Comparison of ENCODE assay signal across 29 mouse cellular contexts in the genomic region with DNA sequence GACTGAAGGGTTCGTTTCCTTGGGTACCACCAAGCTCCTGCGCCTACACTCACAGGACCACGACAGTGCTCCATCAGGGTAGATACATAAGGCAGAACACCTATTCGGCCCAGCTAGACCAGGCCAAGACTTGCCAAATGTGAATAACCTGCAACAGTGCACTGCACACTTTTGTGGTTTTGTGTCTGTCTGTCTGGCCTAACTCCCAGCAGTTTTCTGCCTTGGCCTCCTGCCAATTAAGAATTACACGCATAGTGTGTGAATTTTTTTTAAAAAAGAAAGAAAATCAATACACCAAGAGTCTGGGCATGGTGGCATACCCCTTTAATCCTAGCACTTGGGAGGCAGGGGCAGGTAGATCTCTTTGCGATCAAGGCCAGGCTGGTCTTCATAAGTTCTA. TPM values are rescaled to one million over a fixed set of nuclear protein-coding genes. Genes with fewer than 3 reads are reported as not detected.
A peak's percentile ranks its signal among the peaks of the same experiment; 100 is the strongest.
DNase-seq lines count a peak whose midpoint lies in the region; ATAC-seq lines count a peak whose summit lies in the region.
"Had no signal": no experiment of that assay in that cellular context is flagged by ENCODE, and none has a peak within 500 bp of the region (broad histone marks: within the 10 kb centered on the region; RNA-seq: fewer than 3 reads in every experiment).

No protein-coding gene starts in this region.

- ATAC-seq in forebrain, embryonic 12.5 days (ENCODE audit: low FRiP score): no peak
- ATAC-seq in forebrain, embryonic 16.5 days: no peak
- ATAC-seq in liver, embryonic 13.5 days (ENCODE audit: low read depth): no peak
- no peak for ATAC-seq in liver, embryonic 11.5 days (replicated peaks; ENCODE audit: low FRiP score)
- ATAC-seq in monocyte, adult 5-6 weeks (replicated peaks; ENCODE audit: insufficient number of reproducible peaks, low FRiP score, low TSS enrichment, poor library complexity, severe bottlenecking): no peak
- ATAC-seq: CD4-positive, CD25-positive, alpha-beta regulatory T cell, adult 4 months; forebrain, embryonic 14.5 days; hindbrain, embryonic 16.5 days; intestine, embryonic 15.5 days; Patski had no signal

- no peak overlapping the region for H3K4me2 ChIP-seq in forebrain, embryonic 12.5 days
- H3K4me2 ChIP-seq in forebrain, embryonic 16.5 days (ENCODE audit: low read length): no peak overlapping the region
- no peak overlapping the region for H3K4me2 ChIP-seq in liver, embryonic 13.5 days
- no peak overlapping the region for H3K4me2 ChIP-seq in liver, embryonic 11.5 days
- H3K4me2 ChIP-seq: heart, embryonic 12.5 days; heart, embryonic 15.5 days; hindbrain, embryonic 13.5 days; intestine, embryonic 15.5 days had no signal

- no peak overlapping the region for H3K9ac ChIP-seq in forebrain, embryonic 12.5 days
- no peak overlapping the region for H3K9ac ChIP-seq in forebrain, embryonic 16.5 days (replicated peaks; ENCODE audit: low read depth, low read length)
- H3K9ac ChIP-seq in liver, embryonic 13.5 days: no peak overlapping the region
- no peak overlapping the region for H3K9ac ChIP-seq in liver, embryonic 11.5 days (ENCODE audit: low read depth, low read length)
- H3K9ac ChIP-seq: heart, embryonic 12.5 days; heart, embryonic 15.5 days; hindbrain, embryonic 13.5 days; intestine, embryonic 15.5 days had no signal

- H3K27ac ChIP-seq in forebrain, embryonic 12.5 days: 0 out of 2 replicates have a peak overlapping the region, but pooled peaks have one; percentile 8
- no peak overlapping the region for H3K27ac ChIP-seq in forebrain, embryonic 16.5 days (ENCODE audit: low read length)
- H3K27ac ChIP-seq in liver, embryonic 13.5 days: 0 out of 2 replicates have a peak overlapping the region, but pooled peaks have one; percentile 71
- H3K27ac ChIP-seq in liver, embryonic 11.5 days (ENCODE audit: low read depth, low read length): no peak overlapping the region
- H3K27ac ChIP-seq: forebrain, embryonic 10.5 days; heart, embryonic 15.5 days; hindbrain, embryonic 10.5 days; intestine, embryonic 15.5 days had no signal

- no peak for DNase-seq in liver, embryonic 13.5 days
- DNase-seq in liver, embryonic 11.5 days (ENCODE audit: low spot score): no peak
- DNase-seq in 3T3-L1 (ENCODE audit: low read depth, low spot score): peak; percentile 13
- DNase-seq in NIH3T3 (ENCODE audit: low read depth): peak; percentile 45
- DNase-seq: adrenal gland, adult 2 months; adrenal gland, postnatal 14 days; cerebellum, adult 11 months; cerebellum, adult 2 months; cerebellum, adult 9-11 months; cerebellum, postnatal 25 days; gastrocnemius, postnatal 14 days; heart, adult 18-20 months; heart, postnatal 10 days; heart, postnatal 36 days had no signal

- 92% methylated on average over 6 of the region's 6 CpGs for WGBS in forebrain, embryonic 12.5 days
- WGBS in forebrain, embryonic 16.5 days: 81% methylated on average over 6 of the region's 6 CpGs
- WGBS in liver, embryonic 13.5 days (ENCODE audit: insufficient replicate concordance): 79% methylated on average over 6 of the region's 6 CpGs
- 92% methylated on average over 6 of the region's 6 CpGs for WGBS in liver, embryonic 11.5 days

- peaks cover 32% of the 10 kb centered on the region for H3K36me3 ChIP-seq in forebrain, embryonic 12.5 days (replicated peaks)
- H3K36me3 ChIP-seq in forebrain, embryonic 16.5 days (ENCODE audit: control insufficient read depth, insufficient read depth): peaks cover 15% of the 10 kb centered on the region
- peaks cover 34% of the 10 kb centered on the region for H3K36me3 ChIP-seq in liver, embryonic 13.5 days
- peaks cover 19% of the 10 kb centered on the region for H3K36me3 ChIP-seq in liver, embryonic 11.5 days (ENCODE audit: control insufficient read depth, insufficient read depth, low read length)

- H3K4me3 ChIP-seq in forebrain, embryonic 12.5 days (replicated peaks): no peak overlapping the region
- no peak overlapping the region for H3K4me3 ChIP-seq in forebrain, embryonic 16.5 days (replicated peaks; ENCODE audit: low read length)
- H3K4me3 ChIP-seq in liver, embryonic 13.5 days (replicated peaks): no peak overlapping the region
- no peak overlapping the region for H3K4me3 ChIP-seq in liver, embryonic 11.5 days (ENCODE audit: low read depth, low read length)
- H3K4me3 ChIP-seq: forebrain, embryonic 10.5 days; heart, embryonic 12.5 days; heart, embryonic 15.5 days; hindbrain, embryonic 10.5 days; hindbrain, embryonic 13.5 days; intestine, embryonic 15.5 days had no signal

- 0 out of 2 replicates have a peak, but pooled peaks cover 4% of the 10 kb centered on the region for H3K27me3 ChIP-seq in forebrain, embryonic 12.5 days
- no peaks in the 10 kb centered on the region for H3K27me3 ChIP-seq in forebrain, embryonic 16.5 days (replicated peaks; ENCODE audit: control insufficient read depth, insufficient read depth, low read length)
- no peaks in the 10 kb centered on the region for H3K27me3 ChIP-seq in liver, embryonic 13.5 days
- H3K27me3 ChIP-seq in liver, embryonic 11.5 days (replicated peaks; ENCODE audit: control insufficient read depth, insufficient read depth, low read length): no peaks in the 10 kb centered on the region
- H3K27me3 ChIP-seq: intestine, embryonic 15.5 days; Patski had no signal

- no peaks in the 10 kb centered on the region for H3K9me3 ChIP-seq in forebrain, embryonic 12.5 days
- no peaks in the 10 kb centered on the region for H3K9me3 ChIP-seq in forebrain, embryonic 16.5 days (ENCODE audit: control insufficient read depth, low read length)
- no peaks in the 10 kb centered on the region for H3K9me3 ChIP-seq in liver, embryonic 13.5 days (replicated peaks)
- H3K9me3 ChIP-seq in liver, embryonic 11.5 days (ENCODE audit: control insufficient read depth, low read length): no peaks in the 10 kb centered on the region
- H3K9me3 ChIP-seq: forebrain, embryonic 10.5 days; heart, embryonic 12.5 days; heart, embryonic 15.5 days; hindbrain, embryonic 10.5 days; hindbrain, embryonic 13.5 days; intestine, embryonic 15.5 days had no signal

- H3K4me1 ChIP-seq in forebrain, embryonic 12.5 days: peaks cover 10% of the 10 kb centered on the region
- H3K4me1 ChIP-seq in forebrain, embryonic 16.5 days (replicated peaks; ENCODE audit: control insufficient read depth, insufficient read depth, low read length): peaks cover 6% of the 10 kb centered on the region
- H3K4me1 ChIP-seq in liver, embryonic 13.5 days (replicated peaks): peaks cover 53% of the 10 kb centered on the region
- peaks cover 7% of the 10 kb centered on the region for H3K4me1 ChIP-seq in liver, embryonic 11.5 days (replicated peaks; ENCODE audit: control insufficient read depth, insufficient read depth, low read length)

RNA-seq across cellular contexts. Expression of gene Nodal, which starts 10.2 kb away (rescaled TPM):
- polyA plus RNA-seq in forebrain, embryonic 12.5 days (2016; fragmentation: Nextera tagmentation; extraction: Ambion mirVana): 0.15 TPM in 1 of 2 replicates, not detected in the other
- polyA plus RNA-seq in forebrain, embryonic 16.5 days (2015; fragmentation: Nextera tagmentation; extraction: Ambion mirVana): 0.10 and 0.15 TPM in 2 replicates
- 0.46 and 0.50 TPM in 2 replicates for polyA plus RNA-seq in liver, embryonic 13.5 days (2015; fragmentation: Nextera tagmentation; extraction: Ambion mirVana)
- 0.84 and 0.86 TPM in 2 replicates for polyA plus RNA-seq in liver, embryonic 11.5 days (2014; fragmentation: Nextera tagmentation; extraction: Ambion mirVana)
- total RNA-seq in monocyte, adult 5-6 weeks (2017): 0.49 TPM in 1 of 3 replicates, not detected in the others
- total RNA-seq: adrenal gland, adult 2 months; adrenal gland, postnatal 14 days; common myeloid progenitor, adult 5-6 weeks; heart, adult 18-20 months had no signal
- polyA plus RNA-seq: C2C12; CD4-positive, CD25-positive, alpha-beta regulatory T cell, adult 4 months; forebrain, embryonic 14.5 days; heart, embryonic 12.5 days; hindbrain, embryonic 13.5 days; Patski had no signal

RNA-seq across cellular contexts. Expression of gene Eif4ebp2, which starts 24.5 kb away (rescaled TPM):
- polyA plus RNA-seq in forebrain, embryonic 12.5 days (2016; fragmentation: Nextera tagmentation; extraction: Ambion mirVana): 87.6 and 88.3 TPM in 2 replicates
- 78.2 and 88.4 TPM in 2 replicates for polyA plus RNA-seq in forebrain, embryonic 16.5 days (2015; fragmentation: Nextera tagmentation; extraction: Ambion mirVana)
- polyA plus RNA-seq in liver, embryonic 13.5 days (2015; fragmentation: Nextera tagmentation; extraction: Ambion mirVana): 47.4 and 50.8 TPM in 2 replicates
- polyA plus RNA-seq in liver, embryonic 11.5 days (2014; fragmentation: Nextera tagmentation; extraction: Ambion mirVana): 27.1 and 33.3 TPM in 2 replicates
- total RNA-seq in monocyte, adult 5-6 weeks (2017): 9.4 to 20.7 TPM (median 11.8 TPM) in 3 replicates

RNA-seq across cellular contexts. Expression of gene Pald1, which starts 44.6 kb away (rescaled TPM):
- polyA plus RNA-seq in forebrain, embryonic 12.5 days (2016; fragmentation: Nextera tagmentation; extraction: Ambion mirVana): 20.7 and 22.9 TPM in 2 replicates
- 17.1 and 18.0 TPM in 2 replicates for polyA plus RNA-seq in forebrain, embryonic 16.5 days (2015; fragmentation: Nextera tagmentation; extraction: Ambion mirVana)
- polyA plus RNA-seq in liver, embryonic 13.5 days (2015; fragmentation: Nextera tagmentation; extraction: Ambion mirVana): 6.1 and 7.7 TPM in 2 replicates
- polyA plus RNA-seq in liver, embryonic 11.5 days (2014; fragmentation: Nextera tagmentation; extraction: Ambion mirVana): 17.0 and 18.4 TPM in 2 replicates
- total RNA-seq in monocyte, adult 5-6 weeks (2017): 1.8 to 8.2 TPM (median 7.5 TPM) in 3 replicates
- polyA plus RNA-seq: CD4-positive, CD25-positive, alpha-beta regulatory T cell, adult 4 months had no signal

RNA-seq across cellular contexts. Expression of gene Lrrc20, which starts 47.6 kb away (rescaled TPM):
- polyA plus RNA-seq in forebrain, embryonic 12.5 days (2016; fragmentation: Nextera tagmentation; extraction: Ambion mirVana): 14.4 and 15.7 TPM in 2 replicates
- polyA plus RNA-seq in forebrain, embryonic 16.5 days (2015; fragmentation: Nextera tagmentation; extraction: Ambion mirVana): 25.7 and 28.1 TPM in 2 replicates
- 7.8 and 8.1 TPM in 2 replicates for polyA plus RNA-seq in liver, embryonic 13.5 days (2015; fragmentation: Nextera tagmentation; extraction: Ambion mirVana)
- polyA plus RNA-seq in liver, embryonic 11.5 days (2014; fragmentation: Nextera tagmentation; extraction: Ambion mirVana): 12.0 and 14.1 TPM in 2 replicates
- total RNA-seq in monocyte, adult 5-6 weeks (2017): 2.1 to 4.9 TPM (median 3.3 TPM) in 3 replicates

Comparison
In these comparisons a context has a peak if more than half of its experiments do, and no peak if none do; other contexts are left out.
1. H3K27ac ChIP-seq: peak in forebrain, embryonic 12.5 days (single experiment) and liver, embryonic 13.5 days (single experiment); none in forebrain, embryonic 16.5 days (single experiment) and liver, embryonic 11.5 days (single experiment).
2. DNase-seq: peak in 3T3-L1 (single experiment) and NIH3T3 (single experiment); none in liver, embryonic 13.5 days (single experiment) and liver, embryonic 11.5 days (single experiment).